Mouse (Mus musculus) limb, embryonic 14.5 days (tissue): Measurements from ENCODE around the gene A430033K04Rik. TPM values are rescaled to one million over a fixed set of nuclear protein-coding genes. Genes with fewer than 3 reads are reported as not detected.
A peak's percentile ranks its signal among the peaks of the same experiment; 100 is the strongest.

Source experiments
- ATAC-seq: fragments of 200-750 bp; cut with Nextera tagmentation; 2 replicates; pipeline ENCODE4 v1.8.0; 2017; ENCODE audit warnings: low read depth, moderate number of reproducible peaks, moderate TSS enrichment; ENCODE audit not compliant: low FRiP score
- DNase-seq: peaks from one replicate; pipeline ENCODE4 v3.0.0-alpha.2; 2015; ENCODE audit warnings: low spot score
- H3K27ac ChIP-seq: fragments of 300-500 bp; sonication (generic); replicated peaks from 2 replicates; pipeline ENCODE4 v1.5.1; 2014; ENCODE audit warnings: low read depth, mild to moderate bottlenecking, low read length, moderate library complexity, mixed read lengths
- H3K27me3 ChIP-seq: fragments of 300-500 bp; sonication (generic); 2 replicates; pipeline ENCODE4 v1.6.1; 2014; ENCODE audit warnings: low read length, mixed read lengths; ENCODE audit not compliant: control insufficient read depth, insufficient read depth
- H3K36me3 ChIP-seq: fragments of 300-500 bp; sonication (generic); 2 replicates; pipeline ENCODE4 v1.6.1; 2014; ENCODE audit warnings: mild to moderate bottlenecking, low read length, moderate library complexity, mixed read lengths; ENCODE audit not compliant: control insufficient read depth, insufficient read depth
- H3K4me1 ChIP-seq: fragments of 300-500 bp; sonication (generic); 2 replicates; pipeline ENCODE4 v1.6.1; 2014; ENCODE audit warnings: antibody characterized with exemption, low read length, mixed read lengths; ENCODE audit not compliant: control insufficient read depth, insufficient read depth
- H3K4me2 ChIP-seq: fragments of 300-500 bp; sonication (generic); replicated peaks from 2 replicates; pipeline ENCODE4 v1.6.1; 2014; ENCODE audit warnings: low read depth, mild to moderate bottlenecking, low read length, moderate library complexity; ENCODE audit not compliant: severe bottlenecking
- H3K4me3 ChIP-seq: fragments of 300-500 bp; sonication (generic); replicated peaks from 2 replicates; pipeline ENCODE4 v1.5.1; 2014; ENCODE audit warnings: low read length
- H3K9ac ChIP-seq: fragments of 300-500 bp; sonication (generic); 2 replicates; pipeline ENCODE4 v1.6.1; 2014; ENCODE audit warnings: mild to moderate bottlenecking, low read depth, low read length, moderate library complexity; ENCODE audit not compliant: severe bottlenecking
- H3K9me3 ChIP-seq: fragments of 300-500 bp; sonication (generic); 2 replicates; pipeline ENCODE4 v1.6.1; 2016; ENCODE audit warnings: low read length; ENCODE audit not compliant: control insufficient read depth
- POLR2A ChIP-seq: fragments of 200-500 bp; IDR thresholded peaks from 2 replicates; pipeline ENCODE4 v1.8.0; 2012; ENCODE audit warnings: inconsistent platforms, mild to moderate bottlenecking, moderate library complexity, borderline replicate concordance; ENCODE audit not compliant: insufficient read depth, insufficient read length; ENCODE audit errors: extremely low read depth
- WGBS: fragments of 180-500 bp; shearing (Covaris S2); extraction: QIAGEN DNeasy Blood & Tissue Kit; methylation state at CpG from one replicate; pipeline ENCODE4 v1.1.7; 2014; 5-methylcytosine and 5-hydroxymethylcytosine counted together
- polyA plus RNA-seq, 2 experiments: library from polyadenylated mRNA; depleted of rRNA in 1 of 2; stranded (reverse) in 1 of 2; unstranded in 1 of 2; fragments of >200 nt; fragmentation: Nextera tagmentation in 1 of 2; extraction: Ambion mirVana in 1 of 2; gene quantifications; 2 replicates each; pipeline versions ENCODE4 v1.2.1 to v1.2.3; 2012 to 2014

A430033K04Rik gene
- polyA plus RNA-seq (2012; rRNA removed) (9.2 and 11.7 TPM in 2 replicates), polyA plus RNA-seq (2014; fragmentation: Nextera tagmentation; extraction: Ambion mirVana) (10.3 and 14.7 TPM in 2 replicates)

DNA sequence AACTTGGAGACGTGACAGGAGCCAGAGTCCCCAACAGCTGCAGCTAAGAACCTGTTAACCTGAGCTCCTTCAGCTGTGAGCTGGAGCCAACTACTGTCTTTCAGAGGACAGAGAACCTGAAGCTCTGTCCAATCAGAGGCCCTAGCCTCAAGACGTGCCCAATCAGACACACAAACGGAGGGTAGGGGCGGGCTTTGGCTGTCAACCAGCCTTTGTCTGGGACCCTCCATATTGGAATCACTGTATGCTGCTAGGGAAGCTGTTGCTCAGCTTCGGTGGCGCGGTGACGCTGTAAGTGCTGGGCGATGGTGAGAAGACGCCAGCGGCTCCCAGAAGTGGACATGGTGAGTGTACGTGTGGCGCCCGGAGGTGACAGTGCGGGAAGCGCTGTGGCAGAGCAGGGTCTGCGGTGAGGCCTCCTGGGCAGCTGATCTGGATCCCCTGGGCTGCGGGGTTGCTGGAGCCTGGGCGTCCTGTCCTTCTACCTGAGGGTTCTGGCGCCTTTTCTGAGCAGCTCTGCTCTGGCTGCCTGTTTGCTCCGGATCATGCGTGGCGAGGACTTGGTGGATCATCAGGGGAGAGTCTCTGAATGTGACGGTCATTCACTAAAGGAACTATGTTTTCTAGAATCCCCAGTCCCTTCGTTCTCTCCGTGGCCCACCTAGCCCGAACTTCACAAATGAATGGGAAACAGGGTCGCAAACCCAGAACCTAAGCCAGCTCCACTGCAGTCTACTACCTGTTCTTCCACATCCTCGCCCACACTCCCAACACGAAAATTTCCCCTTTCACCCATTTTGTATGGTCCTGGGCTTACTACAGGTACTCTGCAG, at the start of gene A430033K04Rik:
TSS of gene A430033K04Rik (plus strand) at position 215 of the 833 bp plus-strand sequence.
- 0 out of 2 replicates have a peak, but pooled peaks have one; percentile 79 for TF ChIP-seq POLR2A
- ATAC-seq, result peak; percentile 92

GRCm38 (mm10) chr5:138587396-138587795, 35.3 kb upstream of the A430033K04Rik start:
- Histone ChIP-seq H3K36me3 (no peaks in the 10 kb centered on the region), H3K27ac (no peak overlapping the region), H3K9ac (no peak overlapping the region), H3K27me3 (no peaks in the 10 kb centered on the region), H3K4me1 (no peaks in the 10 kb centered on the region), H3K4me2 (no peak overlapping the region), H3K9me3 (peaks cover 13% of the 10 kb centered on the region; the same call in 1 of the 2 replicates), H3K4me3 (no peak overlapping the region)
- ATAC-seq (no peak), DNase-seq (no peak)
- WGBS, result 84% methylated on average over 6 of the region's 6 CpGs
- no peak for TF ChIP-seq POLR2A

More for the DNA sequence above, at the start of gene A430033K04Rik:
- Histone ChIP-seq H3K36me3 (peaks cover 7% of the 10 kb centered on the region), H3K27ac (peak within 1 kb of the TSS; percentile 90), H3K4me2 (peak within 1 kb of the TSS; percentile 71), H3K4me3 (peak within 1 kb of the TSS; percentile 87), H3K4me1 (peaks cover 10% of the 10 kb centered on the region), H3K9me3 (peaks cover 6% of the 10 kb centered on the region), H3K27me3 (no peaks in the 10 kb centered on the region), H3K9ac (peak within 1 kb of the TSS; percentile 86)
- DNase-seq, result peak; percentile 98
- WGBS, result 1% methylated on average over 30 of the region's 30 CpGs

DNA sequence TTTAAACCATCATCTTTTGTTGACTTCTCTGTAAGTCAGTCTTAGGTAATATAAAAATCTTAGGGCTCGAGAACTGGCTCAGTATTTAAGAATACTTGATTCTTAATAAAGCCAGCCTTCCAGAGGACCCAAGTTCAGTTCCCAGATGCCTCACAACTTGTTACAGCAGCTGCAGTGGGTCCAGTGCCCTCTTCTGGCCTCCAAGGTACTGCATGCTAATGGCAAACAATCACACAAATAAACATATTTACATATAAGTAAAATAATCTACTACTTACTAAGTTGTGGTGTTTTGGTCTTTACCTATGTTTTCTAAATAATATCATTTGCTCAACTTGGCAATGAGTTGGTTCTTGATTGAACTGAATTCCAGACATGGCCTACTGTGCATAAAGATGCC, 4.3 kb upstream of the A430033K04Rik start:
- ATAC-seq (no peak), DNase-seq (no peak)
- no peak overlapping the region for H3K27ac ChIP-seq
- WGBS, result 100% methylated on average over 1 of the region's 1 CpGs
- no peaks in the 10 kb centered on the region for H3K27me3 ChIP-seq
- peak overlapping the region; percentile 38 for H3K4me2 ChIP-seq
- H3K4me3 ChIP-seq, result peak overlapping the region; percentile 96
- no peak overlapping the region for H3K9ac ChIP-seq
- no peaks in the 10 kb centered on the region for H3K4me1 ChIP-seq
- TF ChIP-seq POLR2A, result no peak
- H3K9me3 ChIP-seq, result peaks cover 50% of the 10 kb centered on the region
- peaks cover 52% of the 10 kb centered on the region for H3K36me3 ChIP-seq

DNA sequence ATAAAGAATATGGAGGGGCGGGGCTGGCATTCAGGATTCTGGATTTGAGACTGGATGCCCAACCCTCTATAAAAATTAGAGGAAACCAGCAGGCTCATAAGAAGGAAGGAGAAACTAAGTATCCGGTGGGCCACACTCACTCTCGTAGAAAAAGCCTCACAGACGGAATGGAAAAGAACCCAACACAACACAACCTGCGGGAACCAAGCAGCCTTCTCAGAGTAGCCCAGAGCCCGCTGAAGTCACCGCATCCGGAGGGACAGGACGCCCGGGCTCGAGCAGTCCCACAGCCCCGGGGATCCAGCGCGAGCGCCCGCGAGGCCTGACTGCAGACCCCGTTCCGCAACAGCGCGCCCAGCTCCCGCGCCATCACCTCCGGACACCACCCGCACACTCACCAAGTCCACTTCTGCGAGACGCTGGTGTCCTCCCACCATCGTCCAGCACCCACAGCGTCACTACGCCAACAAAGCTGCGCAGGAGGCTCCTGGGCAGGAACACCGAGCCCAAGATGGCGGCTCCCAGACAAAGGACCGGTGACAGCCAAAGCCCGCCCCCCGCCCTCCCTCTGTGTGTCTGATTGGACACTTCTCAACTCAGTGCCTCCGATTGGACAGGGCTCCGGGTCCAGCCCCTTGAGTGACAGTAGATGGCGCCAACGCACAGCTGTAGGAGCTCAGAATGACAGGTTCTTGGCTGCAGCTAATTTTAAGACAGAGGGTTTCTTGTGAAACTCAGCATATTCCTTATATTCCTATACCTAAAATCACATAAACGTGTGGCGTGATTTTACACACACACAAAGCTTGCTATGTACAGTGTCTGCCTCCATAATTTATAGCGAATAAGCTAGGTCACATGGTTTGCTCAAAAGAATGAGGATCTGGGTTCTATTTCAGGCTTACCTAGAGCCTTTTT, 3.2 kb upstream of the A430033K04Rik start, which contains the start of gene Zfp68:
TSS of gene Zfp68 (minus strand) at position 551 of the 918 bp plus-strand sequence.
- Histone ChIP-seq H3K4me1 (peaks cover 9% of the 10 kb centered on the region), H3K27me3 (no peaks in the 10 kb centered on the region), H3K9me3 (peaks cover 39% of the 10 kb centered on the region), H3K9ac (peak within 1 kb of the TSS; percentile 99), H3K4me3 (peak within 1 kb of the TSS; percentile 96), H3K36me3 (peaks cover 41% of the 10 kb centered on the region), H3K4me2 (peak within 1 kb of the TSS; percentile 38), H3K27ac (peak within 1 kb of the TSS; percentile 99)
- WGBS, result under 1% methylated on average over 38 of the region's 43 CpGs
- DNase-seq (peak; percentile 99), ATAC-seq (peak; percentile 96)
- peak; percentile 97; the same call in 1 of the 2 replicates for TF ChIP-seq POLR2A

DNA sequence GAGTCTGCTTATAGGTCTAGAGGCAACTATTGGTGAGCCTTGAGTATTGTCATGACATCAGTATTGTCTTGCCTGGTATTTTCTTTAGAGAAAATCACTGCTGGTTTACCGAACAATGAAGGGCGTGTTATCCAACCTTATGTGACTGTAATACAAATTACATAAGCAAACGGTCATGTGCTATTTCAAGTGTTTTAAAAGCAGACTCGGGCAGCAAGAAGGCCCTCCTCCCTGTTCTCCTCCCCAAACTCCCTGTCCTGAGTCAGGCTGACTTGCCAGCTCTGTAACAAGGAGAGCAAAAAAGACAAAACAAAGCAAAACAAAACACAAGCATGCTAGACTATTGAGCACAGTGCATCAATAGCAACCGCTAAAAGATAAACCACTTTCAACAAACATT, 1.8 kb upstream of the A430033K04Rik start:
- no peak for TF ChIP-seq POLR2A
- H3K9ac ChIP-seq, result no peak overlapping the region
- H3K4me2 ChIP-seq, result no peak overlapping the region
- no peaks in the 10 kb centered on the region for H3K27me3 ChIP-seq
- no peak overlapping the region for H3K27ac ChIP-seq
- peaks cover 10% of the 10 kb centered on the region for H3K4me1 ChIP-seq
- no peak for ATAC-seq
- no peak for DNase-seq
- H3K36me3 ChIP-seq, result peaks cover 27% of the 10 kb centered on the region
- WGBS, result 88% methylated on average over 5 of the region's 5 CpGs
- no peak overlapping the region for H3K4me3 ChIP-seq
- peaks cover 26% of the 10 kb centered on the region for H3K9me3 ChIP-seq
